Mouse (Mus musculus) layer of hippocampus, adult 2 months (tissue): ENCODE results near the gene Egr4. TPM values are rescaled to one million over a fixed set of nuclear protein-coding genes. Genes with fewer than 3 reads are reported as not detected.

Experiments
- DNase-seq, 2 experiments: peaks; one replicate each; pipeline ENCODE4 v3.0.0; 2022; ENCODE audit warnings: low spot score in 2 of 2
- H3K27ac ChIP-seq: fragments of 200-600 bp; 2 replicates; pipeline ENCODE4 v1.8.1; 2022
- H3K4me3 ChIP-seq: fragments of 200-600 bp; 2 replicates; pipeline ENCODE4 v1.8.1; 2022; ENCODE audit warnings: mild to moderate bottlenecking
- CTCF ChIP-seq: fragments of 200-600 bp; conservative IDR thresholded peaks from 2 replicates; pipeline ENCODE4 v1.8.1; 2022; ENCODE audit warnings: antibody characterized with exemption, mild to moderate bottlenecking, moderate library complexity
- long read RNA-seq, 2 experiments: library from polyadenylated mRNA; stranded (forward); transcript quantifications; one replicate each; pipeline ENCODE4 v2.0.0; 2021; ENCODE audit warnings: borderline mapping rate in 2 of 2
- total RNA-seq, 2 experiments: library from RNA; stranded (reverse); gene quantifications; 2 replicates each; pipeline ENCODE4 v1.2.3; 2021

Gene Egr4
- 10 to 100 TPM; 20.5 to 27.6 TPM for total RNA-seq
- long read RNA-seq, experiment 1, transcript Egr4-201 (2 exons, 2,148 nt): major isoform, 50 of 51 reads
- long read RNA-seq, experiment 1, partial matches to known transcripts: 1 of 51 reads
- long read RNA-seq, experiment 1, other reads (novel, unspliced or antisense): 0 of 51 reads
- long read RNA-seq, experiment 2, transcript Egr4-201 (2 exons, 2,148 nt): major isoform, 42 of 45 reads
- long read RNA-seq, experiment 2, partial matches to known transcripts: 3 of 45 reads
- long read RNA-seq, experiment 2, other reads (novel, unspliced or antisense): 0 of 45 reads

GRCm38 (mm10) chr6:85513531-85513910, at the start of gene Egr4:
TSS of gene Egr4 (minus strand) at chr6:85513589.
- peak within 1 kb of the TSS; percentile 93 for H3K27ac ChIP-seq
- peak within 1 kb of the TSS; percentile 63 for H3K4me3 ChIP-seq
- DNase-seq: peak; percentile 93 to 96
- peak; percentile 31 for TF ChIP-seq CTCF

GRCm38 (mm10) chr6:85562374-85562773, 49.0 kb upstream of the Egr4 start:
- peak; percentile 54 for TF ChIP-seq CTCF

GRCm38 (mm10) chr6:85547642-85548041, 34.3 kb upstream of the Egr4 start:
- TF ChIP-seq CTCF: no peak

More at GRCm38 (mm10) chr6:85562374-85562773, 49.0 kb upstream of the Egr4 start:
- Histone ChIP-seq H3K27ac (no peak overlapping the region), H3K4me3 (no peak overlapping the region)
- no peak for DNase-seq

GRCm38 (mm10) chr6:85544251-85544881, 31.0 kb upstream of the Egr4 start:
- no peak for TF ChIP-seq CTCF
- Histone ChIP-seq H3K4me3 (peak overlapping the region; percentile 41), H3K27ac (peak overlapping the region; percentile 49; the same call in 1 of the 2 replicates)
- peak; percentile 29 to 75 for DNase-seq

More at GRCm38 (mm10) chr6:85547642-85548041, 34.3 kb upstream of the Egr4 start:
- H3K27ac ChIP-seq: no peak overlapping the region
- no peak for DNase-seq
- no peak overlapping the region for H3K4me3 ChIP-seq

GRCm38 (mm10) chr6:85543351-85544175, 30.2 kb upstream of the Egr4 start:
- Histone ChIP-seq H3K27ac (no peak overlapping the region), H3K4me3 (no peak overlapping the region)
- no peak for DNase-seq
- no peak for TF ChIP-seq CTCF

- Histone ChIP-seq H3K4me3 (no peak overlapping the region), H3K27ac (peak overlapping the region; percentile 72)
- no peak for TF ChIP-seq CTCF
- peak in 1 of 2 experiments; percentile 76 for DNase-seq
These were observed 9.4 kb upstream of the Egr4 start for GRCm38 (mm10) chr6:85522825-85523224.

GRCm38 (mm10) chr6:85522026-85522425, 8.6 kb upstream of the Egr4 start:
- TF ChIP-seq CTCF: no peak
- no peak overlapping the region for H3K4me3 ChIP-seq
- H3K27ac ChIP-seq: peak overlapping the region; percentile 57; the same call in 1 of the 2 replicates
- DNase-seq: no peak

GRCm38 (mm10) chr6:85518091-85518693, 4.8 kb upstream of the Egr4 start:
- peak in 1 of 2 experiments; percentile 34 for DNase-seq
- Histone ChIP-seq H3K27ac (peak overlapping the region; percentile 79), H3K4me3 (no peak overlapping the region)
- no peak for TF ChIP-seq CTCF

- no peak overlapping the region for H3K27ac ChIP-seq
- TF ChIP-seq CTCF: no peak
- DNase-seq: no peak
These were observed 2.6 kb upstream of the Egr4 start for GRCm38 (mm10) chr6:85515941-85516340.

GRCm38 (mm10) chr6:85512577-85513530, 535 bp downstream of the Egr4 start:
- 0 out of 2 replicates have a peak, but pooled peaks have one; percentile 10 for TF ChIP-seq CTCF
- Histone ChIP-seq H3K4me3 (peak overlapping the region; percentile 63), H3K27ac (peak overlapping the region; percentile 93)
- peak in 1 of 2 experiments; percentile 34 for DNase-seq

More at GRCm38 (mm10) chr6:85515941-85516340, 2.6 kb upstream of the Egr4 start:
- no peak overlapping the region for H3K4me3 ChIP-seq

GRCm38 (mm10) chr6:85512056-85512440, 1.3 kb downstream of the Egr4 start:
- peak overlapping the region; percentile 63 for H3K4me3 ChIP-seq
- H3K27ac ChIP-seq: peak overlapping the region; percentile 93
- no peak for TF ChIP-seq CTCF
- no peak for DNase-seq
